Mouse (Mus musculus): Measurements from ENCODE around the gene Zw10. TPM values are rescaled to one million over a fixed set of nuclear protein-coding genes. Genes with fewer than 3 reads are reported as not detected.
A peak's percentile ranks its signal among the peaks of the same experiment; 100 is the strongest.

Zw10 gene
- polyA plus RNA-seq, 1 experiment = 13.8 TPM

DNA sequence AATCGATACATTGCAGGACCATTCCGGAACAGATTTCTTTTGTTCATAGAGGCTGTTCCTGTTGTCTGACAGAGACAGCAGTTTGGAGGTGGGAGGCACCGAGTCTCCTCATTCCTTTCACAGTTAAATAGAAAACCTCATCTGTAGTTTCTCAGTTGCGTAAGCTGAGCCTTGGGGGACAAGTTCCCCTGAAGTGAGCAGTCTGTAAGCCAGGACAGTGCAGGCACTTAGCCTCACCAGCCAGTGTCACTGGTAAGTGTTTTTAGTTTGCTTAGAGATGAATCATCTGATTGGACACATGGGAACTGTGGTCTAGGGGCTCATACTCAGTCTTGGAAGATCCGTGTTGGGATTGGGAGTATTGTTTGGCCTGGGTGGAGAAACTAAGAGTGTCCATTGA lies 25.7 kb downstream of the Zw10 start, which contains the start of gene Tmprss5:
Tmprss5 (plus strand) TSS at position 154 of the 400 bp plus-strand sequence.
- DNase-seq = no peak
- H3K4me1 ChIP-seq (ENCODE audit: control insufficient read depth, insufficient read depth, low read length) = no peaks in the 10 kb centered on the region
- no peak for TF ChIP-seq POLR2A (IDR thresholded peaks at IDR 0.05; ENCODE audit: borderline replicate concordance, extremely low read depth, low read depth, low read length)
- TF ChIP-seq CTCF (IDR thresholded peaks at IDR 0.05; ENCODE audit: insufficient read depth, low read length) = no peak
- no peak within 1 kb of the TSS for H3K4me3 ChIP-seq (replicated peaks; ENCODE audit: extremely low read depth, low read depth, low read length)
- 68% methylated on average over 5 of the region's 5 CpGs for WGBS

DNA sequence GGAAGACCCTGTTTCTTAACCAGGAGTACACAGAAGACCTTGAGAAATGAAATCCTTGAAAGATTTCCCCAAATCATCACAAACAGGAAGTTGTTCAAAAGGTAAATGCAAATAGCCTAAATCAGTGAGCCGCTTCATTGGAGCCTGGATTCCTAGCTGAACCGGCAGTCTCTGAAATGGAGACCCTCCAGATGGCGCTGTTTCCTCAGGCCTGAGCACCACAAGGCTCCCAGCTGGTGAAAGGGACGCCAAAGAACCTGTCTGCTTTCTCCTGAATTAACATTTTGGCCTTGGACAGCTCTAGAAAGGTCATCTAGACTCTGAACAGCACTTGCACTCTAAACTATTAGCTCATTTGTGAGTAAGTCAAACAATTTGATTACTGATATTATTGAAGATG lies 26.1 kb downstream of the Zw10 start:
- no peaks in the 10 kb centered on the region for H3K4me1 ChIP-seq (ENCODE audit: control insufficient read depth, insufficient read depth, low read length)
- peak; percentile 80 for TF ChIP-seq CTCF (IDR thresholded peaks at IDR 0.05; ENCODE audit: insufficient read depth, low read length)
- TF ChIP-seq POLR2A (IDR thresholded peaks at IDR 0.05; ENCODE audit: borderline replicate concordance, extremely low read depth, low read depth, low read length) = no peak
- DNase-seq = peak; percentile 41
- WGBS = 20% methylated on average over 4 of the region's 4 CpGs
- H3K4me3 ChIP-seq (replicated peaks; ENCODE audit: extremely low read depth, low read depth, low read length) = no peak overlapping the region

DNA sequence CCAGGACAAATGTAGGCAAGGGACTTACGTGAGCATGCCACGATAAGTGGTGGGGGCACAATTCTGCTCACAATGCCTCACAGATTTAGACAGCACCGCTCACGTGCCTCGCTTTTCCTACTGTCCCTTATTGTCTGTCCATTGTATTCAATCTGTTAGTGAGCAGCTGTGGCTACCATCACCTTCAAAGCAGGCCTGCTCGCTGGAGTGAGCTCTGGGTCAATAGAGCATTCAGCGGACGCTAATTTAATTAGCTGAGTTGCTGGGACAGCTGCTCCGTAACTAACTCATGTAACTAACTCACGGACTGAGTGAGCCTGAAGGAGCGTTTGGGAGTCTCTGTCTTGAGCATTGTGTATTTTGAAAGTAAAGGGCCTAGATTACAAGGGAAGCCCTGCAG lies 31.9 kb downstream of the Zw10 start:
- no peak for DNase-seq
- no peak overlapping the region for H3K4me3 ChIP-seq (replicated peaks; ENCODE audit: extremely low read depth, low read depth, low read length)
- 82% methylated on average over 11 of the region's 11 CpGs for WGBS
- H3K4me1 ChIP-seq (ENCODE audit: control insufficient read depth, insufficient read depth, low read length) = no peaks in the 10 kb centered on the region
- no peak for TF ChIP-seq POLR2A (IDR thresholded peaks at IDR 0.05; ENCODE audit: borderline replicate concordance, extremely low read depth, low read depth, low read length)
- TF ChIP-seq CTCF (IDR thresholded peaks at IDR 0.05; ENCODE audit: insufficient read depth, low read length) = no peak

DNA sequence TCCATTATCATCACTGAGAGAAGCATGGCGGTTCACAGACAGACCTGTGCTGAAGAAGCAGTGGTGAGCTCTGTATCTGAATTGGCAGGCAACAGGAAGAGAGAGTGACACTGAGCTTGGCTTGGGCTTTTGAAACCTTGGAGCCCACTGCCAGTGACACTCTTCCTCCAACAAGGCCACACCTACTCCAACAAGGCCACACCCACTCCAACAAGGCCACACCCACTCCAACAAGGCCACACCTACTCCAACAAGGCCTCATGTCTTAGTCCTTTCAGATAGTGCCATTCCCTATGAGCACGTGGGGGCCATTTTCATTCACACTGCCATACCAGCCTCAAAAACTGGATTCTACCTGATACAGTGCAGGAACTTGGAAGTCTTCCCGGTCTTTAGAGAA lies 43.5 kb downstream of the Zw10 start:
- DNase-seq = no peak
- no peak overlapping the region for H3K4me3 ChIP-seq (replicated peaks; ENCODE audit: extremely low read depth, low read depth, low read length)
- WGBS = 96% methylated on average over 3 of the region's 3 CpGs
- H3K4me1 ChIP-seq (ENCODE audit: control insufficient read depth, insufficient read depth, low read length) = no peaks in the 10 kb centered on the region
- no peak for TF ChIP-seq POLR2A (IDR thresholded peaks at IDR 0.05; ENCODE audit: borderline replicate concordance, extremely low read depth, low read depth, low read length)
- no peak for TF ChIP-seq CTCF (IDR thresholded peaks at IDR 0.05; ENCODE audit: insufficient read depth, low read length)

DNA sequence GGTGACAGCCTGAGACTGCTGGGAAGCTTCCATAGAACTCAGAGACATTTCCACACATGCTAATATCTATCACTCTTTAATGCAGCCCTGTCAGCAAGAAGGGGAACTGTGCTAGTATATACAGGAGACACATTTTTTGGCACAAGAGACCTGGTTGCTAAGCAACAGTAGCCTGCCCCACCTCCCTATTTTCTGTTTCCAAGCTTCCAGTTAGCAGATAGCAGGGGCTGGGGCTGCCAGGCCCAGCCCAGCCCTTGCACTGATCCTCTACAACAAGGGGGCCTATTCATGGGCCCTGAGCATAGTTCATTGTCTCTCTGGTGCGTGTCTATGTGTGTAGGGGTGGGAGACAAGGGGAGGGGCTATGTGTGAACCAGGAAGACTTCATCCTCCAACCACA lies 46.9 kb downstream of the Zw10 start:
- TF ChIP-seq CTCF (IDR thresholded peaks at IDR 0.05; ENCODE audit: insufficient read depth, low read length) = no peak
- TF ChIP-seq POLR2A (IDR thresholded peaks at IDR 0.05; ENCODE audit: borderline replicate concordance, extremely low read depth, low read depth, low read length) = no peak
- DNase-seq = no peak
- Histone ChIP-seq H3K4me1 (ENCODE audit: control insufficient read depth, insufficient read depth, low read length) (no peaks in the 10 kb centered on the region), H3K4me3 (replicated peaks; ENCODE audit: extremely low read depth, low read depth, low read length) (no peak overlapping the region)
- WGBS = 26% methylated on average over 1 of the region's 1 CpGs

DNA sequence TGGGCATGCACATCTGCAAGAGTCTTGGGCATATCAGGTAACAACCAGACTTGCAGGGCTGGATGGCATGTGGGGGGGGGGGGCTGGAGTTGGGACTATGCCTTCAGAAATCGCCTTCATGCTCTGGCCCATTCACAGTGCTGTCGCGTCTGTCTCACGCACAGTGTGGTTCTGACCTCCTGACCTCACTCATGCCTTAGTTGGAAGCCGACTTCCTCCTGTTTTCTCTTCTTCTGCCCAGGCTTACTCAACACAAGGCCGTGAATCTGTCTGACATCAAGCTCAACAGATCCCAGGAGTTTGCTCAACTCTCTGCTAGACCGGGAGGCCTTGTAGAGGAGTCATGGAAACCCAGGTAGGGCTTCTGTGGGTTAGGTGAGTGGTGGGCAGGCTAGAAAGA lies 53.7 kb downstream of the Zw10 start:
- no peak for DNase-seq
- 47% methylated on average over 7 of the region's 7 CpGs for WGBS
- TF ChIP-seq CTCF (IDR thresholded peaks at IDR 0.05; ENCODE audit: insufficient read depth, low read length) = no peak
- no peak for TF ChIP-seq POLR2A (IDR thresholded peaks at IDR 0.05; ENCODE audit: borderline replicate concordance, extremely low read depth, low read depth, low read length)
- H3K4me1 ChIP-seq (ENCODE audit: control insufficient read depth, insufficient read depth, low read length) = no peaks in the 10 kb centered on the region
- H3K4me3 ChIP-seq (replicated peaks; ENCODE audit: extremely low read depth, low read depth, low read length) = no peak overlapping the region

DNA sequence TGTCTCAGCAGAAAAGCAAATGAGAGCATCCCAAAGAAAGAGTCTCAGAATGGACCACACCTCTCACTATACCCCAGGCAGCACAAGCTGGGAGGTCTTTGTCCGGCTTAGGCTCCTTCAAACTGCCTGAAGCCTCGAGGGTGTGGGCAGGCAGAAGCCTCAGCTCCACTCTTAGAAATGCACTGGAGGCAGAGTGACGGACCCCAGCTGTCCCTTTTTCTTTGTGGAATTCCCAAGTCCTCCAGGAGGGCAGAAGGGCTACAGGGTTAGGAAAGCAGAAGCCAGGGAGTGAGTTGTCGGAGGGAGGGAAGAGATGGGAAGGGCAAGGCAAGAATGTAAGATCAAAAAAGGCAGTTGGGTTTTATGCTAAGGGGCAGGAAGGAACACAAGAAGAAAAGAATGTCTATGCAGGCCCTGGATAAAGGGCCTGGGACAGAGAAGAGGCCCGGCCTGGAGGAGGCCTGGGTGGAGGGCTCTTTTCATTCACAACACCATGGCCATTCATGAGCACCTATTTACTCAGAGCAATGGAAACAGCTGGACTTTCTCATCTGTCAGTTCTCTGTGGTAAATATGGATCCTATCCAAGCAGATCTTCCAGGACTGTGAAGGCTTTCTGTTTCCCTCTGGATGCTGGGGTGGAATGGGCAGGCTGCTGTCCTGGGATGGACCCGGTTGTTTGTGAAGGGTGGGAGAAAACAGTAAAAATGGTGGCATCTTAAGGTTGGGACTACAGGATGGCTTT lies 55.2 kb downstream of the Zw10 start:
- TF ChIP-seq POLR2A (IDR thresholded peaks at IDR 0.05; ENCODE audit: borderline replicate concordance, extremely low read depth, low read depth, low read length) (no peak), CTCF (IDR thresholded peaks at IDR 0.05; ENCODE audit: insufficient read depth, low read length) (no peak)
- no peak overlapping the region for H3K4me3 ChIP-seq (replicated peaks; ENCODE audit: extremely low read depth, low read depth, low read length)
- no peaks in the 10 kb centered on the region for H3K4me1 ChIP-seq (ENCODE audit: control insufficient read depth, insufficient read depth, low read length)
- WGBS = 63% methylated on average over 6 of the region's 6 CpGs
- no peak for DNase-seq

DNA sequence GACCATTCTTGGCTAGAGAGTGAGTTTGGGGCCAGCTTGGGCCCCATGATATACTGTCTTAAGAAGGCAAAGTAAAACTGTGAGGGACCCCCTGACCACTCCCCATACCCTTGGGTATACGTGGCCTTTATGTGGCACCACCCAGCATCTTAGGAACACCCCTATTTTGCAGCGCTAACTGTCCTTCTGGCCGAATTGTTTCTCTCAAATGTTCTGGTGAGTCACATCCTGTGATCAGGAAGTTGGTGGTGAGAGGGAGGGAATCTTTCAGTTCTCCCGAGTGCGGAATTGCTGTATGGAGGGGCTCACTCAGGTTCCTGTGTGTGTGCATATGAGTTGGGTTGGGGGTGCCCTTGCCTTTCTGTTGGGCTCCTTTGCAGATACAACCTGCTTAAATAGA lies 55.9 kb downstream of the Zw10 start:
- DNase-seq = no peak
- 45% methylated on average over 5 of the region's 5 CpGs for WGBS
- H3K4me1 ChIP-seq (ENCODE audit: control insufficient read depth, insufficient read depth, low read length) = no peaks in the 10 kb centered on the region
- TF ChIP-seq CTCF (IDR thresholded peaks at IDR 0.05; ENCODE audit: insufficient read depth, low read length) (no peak), POLR2A (IDR thresholded peaks at IDR 0.05; ENCODE audit: borderline replicate concordance, extremely low read depth, low read depth, low read length) (no peak)
- H3K4me3 ChIP-seq (replicated peaks; ENCODE audit: extremely low read depth, low read depth, low read length) = no peak overlapping the region

DNA sequence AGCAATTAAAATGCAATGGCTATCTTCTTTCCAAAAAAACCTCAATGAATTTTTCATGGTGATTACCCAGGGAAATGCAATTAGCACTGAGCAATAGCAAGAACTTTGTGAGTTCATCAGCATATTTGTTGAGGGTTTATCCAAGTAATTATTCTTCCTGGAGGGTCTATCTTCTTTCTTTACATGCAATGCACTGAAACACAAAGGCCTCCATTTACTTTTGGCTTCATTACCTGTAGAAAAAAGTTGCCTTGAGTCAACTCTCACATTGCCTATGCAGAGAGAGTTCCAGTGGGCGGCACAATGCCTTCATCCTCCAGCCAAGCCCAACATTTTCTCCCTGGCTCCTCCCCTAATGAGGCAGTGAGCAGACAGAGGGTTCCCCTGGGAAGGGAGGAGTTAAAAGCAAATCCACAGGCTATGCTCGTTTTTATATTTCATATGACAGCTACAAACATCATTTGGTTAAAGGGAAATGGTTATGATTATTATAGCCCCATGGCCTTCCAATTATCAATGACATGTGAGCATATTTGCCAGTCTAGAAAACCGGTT lies 62.9 kb downstream of the Zw10 start:
- DNase-seq = no peak
- 41% methylated on average over 3 of the region's 3 CpGs for WGBS

DNA sequence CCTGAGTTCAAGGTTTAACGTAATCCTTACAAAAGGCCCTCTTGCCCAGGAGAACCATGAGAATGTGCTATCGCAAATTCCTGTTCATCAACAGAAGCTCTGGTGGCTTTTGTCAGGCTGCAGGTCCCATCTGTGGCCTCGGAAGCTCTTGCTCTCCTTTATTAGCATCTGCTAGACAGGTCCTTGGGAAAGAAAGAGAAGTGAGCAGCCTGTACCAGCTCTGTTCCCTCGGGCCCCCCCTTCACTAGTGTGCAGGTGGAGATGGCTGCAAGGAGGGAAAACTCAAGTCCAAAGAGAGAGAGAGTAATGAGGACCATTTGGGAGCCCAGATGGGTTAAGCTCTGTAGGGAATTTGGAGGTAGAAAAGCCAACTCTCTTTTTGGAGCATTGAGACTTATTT lies 64.3 kb downstream of the Zw10 start:
- DNase-seq = no peak
- TF ChIP-seq POLR2A (IDR thresholded peaks at IDR 0.05; ENCODE audit: borderline replicate concordance, extremely low read depth, low read depth, low read length) (no peak), CTCF (IDR thresholded peaks at IDR 0.05; ENCODE audit: insufficient read depth, low read length) (no peak)
- WGBS = 83% methylated on average over 4 of the region's 4 CpGs
- Histone ChIP-seq H3K4me3 (replicated peaks; ENCODE audit: extremely low read depth, low read depth, low read length) (no peak overlapping the region), H3K4me1 (ENCODE audit: control insufficient read depth, insufficient read depth, low read length) (no peaks in the 10 kb centered on the region)

More for the DNA sequence above, 62.9 kb downstream of the Zw10 start:
- no peak for TF ChIP-seq POLR2A (IDR thresholded peaks at IDR 0.05; ENCODE audit: borderline replicate concordance, extremely low read depth, low read depth, low read length)
- TF ChIP-seq CTCF (IDR thresholded peaks at IDR 0.05; ENCODE audit: insufficient read depth, low read length) = no peak
- Histone ChIP-seq H3K4me3 (replicated peaks; ENCODE audit: extremely low read depth, low read depth, low read length) (no peak overlapping the region), H3K4me1 (ENCODE audit: control insufficient read depth, insufficient read depth, low read length) (no peaks in the 10 kb centered on the region)
